In the genomic region with DNA sequence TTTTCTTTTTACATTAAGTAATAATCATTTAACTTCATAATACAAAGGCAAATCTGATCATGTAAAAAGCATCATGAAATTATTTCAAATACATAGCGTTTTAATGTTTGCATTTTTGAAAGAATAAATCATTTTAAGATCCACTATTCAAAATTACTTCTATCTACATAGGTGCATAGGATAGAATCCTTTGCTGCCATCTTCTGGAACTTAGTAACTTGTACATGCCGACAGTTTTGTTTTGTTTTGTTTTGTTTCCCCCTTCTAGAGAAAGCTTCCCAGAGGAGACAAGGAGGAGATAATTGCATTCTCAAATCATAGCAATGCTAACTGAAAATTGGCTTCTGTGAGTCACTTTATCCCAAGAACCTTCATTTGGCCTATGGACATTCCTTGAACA, we compare ENCODE assay signal across 18 mouse cellular contexts. TPM values are rescaled to one million over a fixed set of nuclear protein-coding genes. Genes with fewer than 3 reads are reported as not detected.
DNase-seq lines count a peak whose midpoint lies in the region; ATAC-seq and TF ChIP-seq lines count a peak whose summit lies in the region.
"Had no signal": no experiment of that assay in that cellular context is flagged by ENCODE, and none has a peak within 500 bp of the region (broad histone marks: within the 10 kb centered on the region; RNA-seq: fewer than 3 reads in every experiment).

No protein-coding gene starts in this region.

- 16% methylated on average over 2 of the region's 2 CpGs for WGBS in heart, postnatal 0 days
- WGBS in liver, postnatal 0 days (ENCODE audit: insufficient replicate concordance) = 37% methylated on average over 2 of the region's 2 CpGs

- no peaks in the 10 kb centered on the region for H3K36me3 ChIP-seq in heart, postnatal 0 days (replicated peaks; ENCODE audit: control insufficient read depth, insufficient read depth, low read length)
- H3K36me3 ChIP-seq in liver, postnatal 0 days (replicated peaks; ENCODE audit: insufficient read depth, low read length) = no peaks in the 10 kb centered on the region
- H3K36me3 ChIP-seq: heart, embryonic 13.5 days had no signal

- DNase-seq in heart, postnatal 0 days (ENCODE audit: low spot score) = peak; percentile 44
- DNase-seq in heart, adult 18-20 months = no peak
- DNase-seq in liver, postnatal 0 days = no peak
- no peak for DNase-seq in liver
- peak; percentile 53 for DNase-seq in MN1 (ENCODE audit: low spot score)
- peak; percentile 18 for DNase-seq in embryo, embryonic 11 days
- no peak for DNase-seq in cerebellum, adult 8-10 months
- DNase-seq: adrenal gland, postnatal 36 days; cerebellum, postnatal 36 days; gastrocnemius, postnatal 14 days; kidney, adult 9 months; thymus, postnatal 36 days had no signal

- H3K27me3 ChIP-seq in heart, postnatal 0 days (ENCODE audit: control insufficient read depth, insufficient read depth, low read length) = no peaks in the 10 kb centered on the region
- no peaks in the 10 kb centered on the region for H3K27me3 ChIP-seq in liver, postnatal 0 days (ENCODE audit: insufficient read depth, low read length)
- H3K27me3 ChIP-seq: heart, embryonic 13.5 days had no signal

- no peaks in the 10 kb centered on the region for H3K4me1 ChIP-seq in heart, postnatal 0 days (ENCODE audit: control insufficient read depth, insufficient read depth)
- H3K4me1 ChIP-seq in liver, postnatal 0 days (ENCODE audit: insufficient read depth) = no peaks in the 10 kb centered on the region

- no peaks in the 10 kb centered on the region for H3K9me3 ChIP-seq in heart, postnatal 0 days (replicated peaks; ENCODE audit: control insufficient read depth, low read length)
- no peaks in the 10 kb centered on the region for H3K9me3 ChIP-seq in liver, postnatal 0 days (ENCODE audit: low read length)
- H3K9me3 ChIP-seq: heart, embryonic 13.5 days had no signal

- H3K27ac ChIP-seq in heart, postnatal 0 days (ENCODE audit: low read depth) = no peak overlapping the region
- no peak overlapping the region for H3K27ac ChIP-seq in liver, postnatal 0 days (ENCODE audit: low read depth)
- H3K27ac ChIP-seq: heart, embryonic 13.5 days had no signal

- no peak for TF ChIP-seq EP300 in heart, postnatal 0 days (IDR thresholded peaks at IDR 0.05; ENCODE audit: low read depth)
- TF ChIP-seq EP300 in liver, postnatal 0 days (IDR thresholded peaks at IDR 0.05; ENCODE audit: low read depth) = no peak

- no peak overlapping the region for H3K4me3 ChIP-seq in heart, postnatal 0 days (ENCODE audit: low read depth, low read length)
- no peak overlapping the region for H3K4me3 ChIP-seq in liver, postnatal 0 days (ENCODE audit: low read depth, low read length)
- H3K4me3 ChIP-seq: heart, embryonic 13.5 days; myocyte had no signal

- peak; percentile 54 for TF ChIP-seq CTCF in heart, postnatal 0 days (IDR thresholded peaks at IDR 0.05; ENCODE audit: low read depth)
- peak; percentile 18; the same call in 1 of the 2 replicates for TF ChIP-seq CTCF in liver, postnatal 0 days (IDR thresholded peaks at IDR 0.05; ENCODE audit: low read depth)

- no peak for ATAC-seq in heart, postnatal 0 days (ENCODE audit: insufficient read depth, low read depth)
- ATAC-seq in liver, postnatal 0 days = no peak
- ATAC-seq in inflammation-experienced regulatory T-cells, adult 6 months = no peak
- ATAC-seq: forebrain, embryonic 16.5 days; Patski had no signal

- no peak overlapping the region for H3K4me2 ChIP-seq in heart, postnatal 0 days (ENCODE audit: low read depth, low read length)
- H3K4me2 ChIP-seq in liver, postnatal 0 days (ENCODE audit: low read depth, low read length) = no peak overlapping the region
- H3K4me2 ChIP-seq: heart, embryonic 13.5 days; liver, embryonic 11.5 days had no signal

- H3K9ac ChIP-seq in heart, postnatal 0 days (replicated peaks; ENCODE audit: low read depth, low read length) = no peak overlapping the region
- H3K9ac ChIP-seq in liver, postnatal 0 days (replicated peaks) = no peak overlapping the region
- H3K9ac ChIP-seq: heart, embryonic 13.5 days had no signal

RNA-seq across cellular contexts. Expression of a gene that starts 7.5 kb away (rescaled TPM):
- 1.8 and 3.7 TPM in 2 replicates for total RNA-seq in heart, postnatal 0 days (2014; rRNA removed; ENCODE audit: low replicate concordance)
- 4.3 TPM in 2 replicates for polyA plus RNA-seq in heart, postnatal 0 days (2015; fragmentation: Nextera tagmentation; extraction: Ambion mirVana)
- 1 to 10 TPM; 1.2 to 1.5 TPM for total RNA-seq in heart, adult 18-20 months (2021)
- 0.05 and 0.18 TPM in 2 replicates for polyA plus RNA-seq in liver, postnatal 0 days (2015; fragmentation: Nextera tagmentation; extraction: Ambion mirVana)
- 1 to 10 TPM in 1 of 3 experiments, under 1 TPM in 2; 0.66 to 2.3 (median 0.96) TPM for polyA plus RNA-seq in inflammation-experienced regulatory T-cells, adult 6 months (2017; shearing (Covaris generic))

Comparison
In these comparisons a context has a peak if more than half of its experiments do, and no peak if none do; other contexts are left out.
1. DNase-seq: peak in heart, postnatal 0 days (single experiment), MN1 (single experiment) and embryo, embryonic 11 days (single experiment); none in heart, adult 18-20 months (0 of 2), liver, postnatal 0 days (single experiment), liver (single experiment) and cerebellum, adult 8-10 months (single experiment).